Mouse (Mus musculus) C2C12 (cell line): Measurements from ENCODE around the gene Aqp6. TPM values are rescaled to one million over a fixed set of nuclear protein-coding genes. Genes with fewer than 3 reads are reported as not detected.

ENCODE experiments used
- H3K27me3 ChIP-seq: one replicate; pipeline ENCODE4 v1.6.1; 2011; ENCODE audit not compliant: control insufficient read depth, insufficient read depth, insufficient read length
- H3K36me3 ChIP-seq: one replicate; pipeline ENCODE4 v1.6.1; 2011; ENCODE audit not compliant: control insufficient read depth, insufficient read depth
- H3K4me3 ChIP-seq: one replicate; pipeline ENCODE4 v1.5.1; 2011; ENCODE audit warnings: mild to moderate bottlenecking, control low read depth; ENCODE audit not compliant: poor library complexity, insufficient read depth, severe bottlenecking
- H3K79me2 ChIP-seq: one replicate; pipeline ENCODE4 v1.6.1; 2011; ENCODE audit not compliant: control insufficient read depth, insufficient read depth
- H3K79me3 ChIP-seq: one replicate; pipeline ENCODE4 v1.6.1; 2011; ENCODE audit warnings: low read depth, control low read depth
- H3ac ChIP-seq: one replicate; pipeline ENCODE3; 2011; ENCODE audit warnings: low read depth; ENCODE audit not compliant: control insufficient read depth, insufficient read length
- CEBPB ChIP-seq: IDR thresholded peaks from one replicate; pipeline ENCODE4 v1.6.1; 2011; ENCODE audit warnings: low read depth, mild to moderate bottlenecking, control low read depth, moderate library complexity
- CTCF ChIP-seq: IDR thresholded peaks from one replicate; pipeline ENCODE4 v1.5.1; 2011; ENCODE audit not compliant: control insufficient read depth, insufficient read depth, insufficient read length
- FOSL1 ChIP-seq: IDR thresholded peaks from one replicate; pipeline ENCODE4 v1.8.0; 2011; ENCODE audit warnings: mild to moderate bottlenecking, low read length; ENCODE audit not compliant: poor library complexity, insufficient read depth, severe bottlenecking
- MAX ChIP-seq: IDR thresholded peaks from one replicate; pipeline ENCODE4 v1.6.1; 2011; ENCODE audit warnings: mild to moderate bottlenecking, control low read depth
- MYOD1 ChIP-seq: IDR thresholded peaks from one replicate; pipeline ENCODE4 v1.6.1; 2011; ENCODE audit warnings: low read depth; ENCODE audit not compliant: control insufficient read depth, insufficient read length
- MYOG ChIP-seq: IDR thresholded peaks from one replicate; pipeline ENCODE4 v1.6.1; 2011; ENCODE audit not compliant: control insufficient read depth, insufficient read length; ENCODE audit errors: extremely low read depth
- USF1 ChIP-seq: IDR thresholded peaks from one replicate; pipeline ENCODE4 v1.6.1; 2011; ENCODE audit warnings: low read depth, mild to moderate bottlenecking, control low read depth, moderate library complexity
- polyA plus RNA-seq: library from polyadenylated mRNA; unstranded; fragments of >200 nt; fragmentation: generic; extraction: Trizol; gene quantifications from one replicate; pipeline ENCODE4 v1.2.1, GENCODE M21; 2012; ENCODE audit warnings: missing spikeins

The Aqp6 gene
- polyA plus RNA-seq, 1 experiment = not detected

DNA sequence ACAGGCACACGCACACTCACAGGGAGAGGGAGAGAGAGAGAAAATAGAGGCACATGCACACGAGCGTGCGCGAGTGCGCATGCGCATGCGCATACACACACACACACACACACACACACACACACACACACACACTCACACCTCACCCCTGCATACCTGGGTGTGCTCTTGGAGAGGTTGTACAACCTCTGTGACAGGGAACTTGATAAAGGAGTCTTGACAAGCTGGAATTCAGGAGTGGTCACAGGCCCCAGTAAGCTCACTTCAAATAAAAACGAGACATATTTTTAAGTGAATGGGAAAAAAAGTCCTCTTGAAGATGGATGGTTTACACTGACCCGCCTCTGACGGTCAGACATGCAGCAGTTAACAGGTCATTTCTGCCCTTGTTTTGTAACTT lies 20.9 kb downstream of the Aqp6 start:
- Histone ChIP-seq H3K79me3 (no peaks in the 10 kb centered on the region), H3K79me2 (no peaks in the 10 kb centered on the region), H3K27me3 (no peaks in the 10 kb centered on the region), H3ac (no peak overlapping the region), H3K4me3 (no peak overlapping the region), H3K36me3 (peaks cover 78% of the 10 kb centered on the region)
- no peak for TF ChIP-seq USF1
- no peak for TF ChIP-seq MYOD1
- no peak for TF ChIP-seq CTCF
- no peak for TF ChIP-seq MAX
- TF ChIP-seq FOSL1 = no peak
- TF ChIP-seq CEBPB = no peak
- no peak for TF ChIP-seq MYOG

DNA sequence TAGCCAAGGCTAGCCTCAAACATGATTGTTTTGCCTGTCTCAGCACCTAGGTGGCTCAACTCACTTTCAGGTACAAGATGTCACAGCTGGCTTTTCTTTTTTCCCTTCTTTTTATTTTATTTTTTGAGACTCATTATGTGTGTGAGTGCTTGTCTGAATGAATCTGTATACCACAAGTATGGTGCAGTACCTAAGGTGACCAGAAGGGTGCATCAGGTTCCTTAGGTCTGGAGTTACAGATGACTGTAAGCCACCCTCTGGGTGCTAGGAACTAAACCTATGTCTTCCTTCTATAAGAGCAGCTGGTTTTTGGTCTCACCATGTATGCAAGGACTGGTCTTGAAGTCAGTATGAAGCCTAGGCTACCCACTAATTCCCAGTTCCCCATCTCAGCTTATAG lies 30.4 kb downstream of the Aqp6 start:
- no peak overlapping the region for H3ac ChIP-seq
- H3K36me3 ChIP-seq = peaks cover 96% of the 10 kb centered on the region
- H3K79me3 ChIP-seq = peaks cover 1% of the 10 kb centered on the region
- H3K79me2 ChIP-seq = peaks cover 10% of the 10 kb centered on the region
- TF ChIP-seq MYOD1 = no peak
- TF ChIP-seq MAX = no peak
- TF ChIP-seq MYOG = no peak
- no peak for TF ChIP-seq FOSL1
- TF ChIP-seq CTCF = no peak
- no peak for TF ChIP-seq CEBPB
- TF ChIP-seq USF1 = no peak
- H3K4me3 ChIP-seq = no peak overlapping the region
- no peaks in the 10 kb centered on the region for H3K27me3 ChIP-seq

- TF ChIP-seq FOSL1 = no peak
- no peak for TF ChIP-seq CTCF
- TF ChIP-seq CEBPB = no peak
- no peak for TF ChIP-seq MAX
- TF ChIP-seq MYOG = no peak
- no peak for TF ChIP-seq USF1
- TF ChIP-seq MYOD1 = no peak
- Histone ChIP-seq H3K79me2 (peaks cover 19% of the 10 kb centered on the region), H3K79me3 (no peaks in the 10 kb centered on the region), H3K4me3 (no peak overlapping the region), H3K27me3 (no peaks in the 10 kb centered on the region), H3K36me3 (peaks cover 97% of the 10 kb centered on the region), H3ac (no peak overlapping the region)
Observed at GRCm38 (mm10) chr15:99634702-99635101, 33.5 kb downstream of the Aqp6 start.

- TF ChIP-seq MYOG (no peak), MAX (no peak), USF1 (no peak), MYOD1 (no peak), CEBPB (no peak), FOSL1 (no peak), CTCF (no peak)
- Histone ChIP-seq H3K4me3 (no peak overlapping the region), H3K79me2 (peaks cover 38% of the 10 kb centered on the region), H3K36me3 (peaks cover 97% of the 10 kb centered on the region), H3ac (no peak overlapping the region), H3K27me3 (no peaks in the 10 kb centered on the region), H3K79me3 (peaks cover 17% of the 10 kb centered on the region)
Observed at GRCm38 (mm10) chr15:99637405-99638123, 36.4 kb downstream of the Aqp6 start.

- Histone ChIP-seq H3K79me3 (peaks cover 23% of the 10 kb centered on the region), H3K4me3 (no peak overlapping the region), H3K79me2 (peaks cover 43% of the 10 kb centered on the region), H3K27me3 (no peaks in the 10 kb centered on the region), H3K36me3 (peaks cover 97% of the 10 kb centered on the region), H3ac (no peak overlapping the region)
- TF ChIP-seq USF1 (no peak), MYOG (no peak), CTCF (no peak), CEBPB (no peak), FOSL1 (no peak), MYOD1 (no peak), MAX (no peak)
Observed at GRCm38 (mm10) chr15:99638124-99638485, 36.9 kb downstream of the Aqp6 start.

GRCm38 (mm10) chr15:99642622-99643021 lies 41.4 kb downstream of the Aqp6 start:
- no peaks in the 10 kb centered on the region for H3K27me3 ChIP-seq
- H3ac ChIP-seq = no peak overlapping the region
- H3K36me3 ChIP-seq = peaks cover 60% of the 10 kb centered on the region
- H3K79me3 ChIP-seq = peaks cover 68% of the 10 kb centered on the region
- H3K79me2 ChIP-seq = peaks cover 80% of the 10 kb centered on the region
- TF ChIP-seq CEBPB (no peak), MAX (no peak), USF1 (no peak), CTCF (no peak), FOSL1 (no peak), MYOG (no peak), MYOD1 (no peak)
- no peak overlapping the region for H3K4me3 ChIP-seq

- H3ac ChIP-seq = no peak overlapping the region
- no peak overlapping the region for H3K4me3 ChIP-seq
- H3K79me2 ChIP-seq = peaks cover 86% of the 10 kb centered on the region
- peaks cover 80% of the 10 kb centered on the region for H3K79me3 ChIP-seq
- peaks cover 52% of the 10 kb centered on the region for H3K36me3 ChIP-seq
- H3K27me3 ChIP-seq = no peaks in the 10 kb centered on the region
- TF ChIP-seq MYOD1 (no peak), USF1 (no peak), FOSL1 (no peak), MYOG (no peak), MAX (no peak)
Observed at GRCm38 (mm10) chr15:99643832-99644231, 42.6 kb downstream of the Aqp6 start.
